Mouse (Mus musculus) forebrain, embryonic 13.5 days (tissue): ENCODE measurements around the gene Zswim7. TPM values are rescaled to one million over a fixed set of nuclear protein-coding genes. Genes with fewer than 3 reads are reported as not detected.
A peak's percentile ranks its signal among the peaks of the same experiment; 100 is the strongest.

ENCODE experiments used
- ATAC-seq: fragments of 200-750 bp; cut with Nextera tagmentation; 2 replicates; pipeline ENCODE4 v1.8.0; 2017
- H3K27ac ChIP-seq: fragments of 300-500 bp; sonication (generic); 2 replicates; pipeline ENCODE4 v1.5.1; 2015; ENCODE audit warnings: inconsistent platforms, mild to moderate bottlenecking, moderate library complexity
- H3K27me3 ChIP-seq: fragments of 300-500 bp; sonication (generic); 2 replicates; pipeline ENCODE4 v1.6.1; 2015; ENCODE audit warnings: mild to moderate bottlenecking, inconsistent platforms
- H3K36me3 ChIP-seq: fragments of 300-500 bp; sonication (generic); 2 replicates; pipeline ENCODE4 v1.6.1; 2015; ENCODE audit warnings: mild to moderate bottlenecking, inconsistent platforms; ENCODE audit not compliant: poor library complexity, severe bottlenecking
- H3K4me1 ChIP-seq: fragments of 300-500 bp; sonication (generic); 2 replicates; pipeline ENCODE4 v1.6.1; 2015; ENCODE audit warnings: inconsistent platforms
- H3K4me2 ChIP-seq: fragments of 300-500 bp; sonication (generic); 2 replicates; pipeline ENCODE4 v1.6.1; 2015; ENCODE audit warnings: inconsistent platforms, mild to moderate bottlenecking, moderate library complexity
- H3K4me3 ChIP-seq: fragments of 300-500 bp; sonication (generic); 2 replicates; pipeline ENCODE4 v1.5.1; 2015; ENCODE audit warnings: mild to moderate bottlenecking, inconsistent platforms
- H3K9ac ChIP-seq: fragments of 300-500 bp; sonication (generic); 2 replicates; pipeline ENCODE4 v1.6.1; 2015; ENCODE audit warnings: mild to moderate bottlenecking, inconsistent platforms
- H3K9me3 ChIP-seq: fragments of 300-500 bp; sonication (generic); replicated peaks from 2 replicates; pipeline ENCODE4 v1.6.1; 2016; ENCODE audit warnings: inconsistent platforms
- WGBS: fragments of 180-500 bp; shearing (Covaris S2); methylation state at CpG from one replicate; pipeline ENCODE4 v1.1.7; 2015; 5-methylcytosine and 5-hydroxymethylcytosine counted together
- polyA plus RNA-seq: library from polyadenylated mRNA; unstranded; fragments of >200 nt; fragmentation: Nextera tagmentation; extraction: Ambion mirVana; gene quantifications from 2 replicates; pipeline ENCODE4 v1.2.1, GENCODE M21; 2015

Gene Zswim7
- polyA plus RNA-seq, 1 experiment from 2014 or later = 11.2 TPM

DNA sequence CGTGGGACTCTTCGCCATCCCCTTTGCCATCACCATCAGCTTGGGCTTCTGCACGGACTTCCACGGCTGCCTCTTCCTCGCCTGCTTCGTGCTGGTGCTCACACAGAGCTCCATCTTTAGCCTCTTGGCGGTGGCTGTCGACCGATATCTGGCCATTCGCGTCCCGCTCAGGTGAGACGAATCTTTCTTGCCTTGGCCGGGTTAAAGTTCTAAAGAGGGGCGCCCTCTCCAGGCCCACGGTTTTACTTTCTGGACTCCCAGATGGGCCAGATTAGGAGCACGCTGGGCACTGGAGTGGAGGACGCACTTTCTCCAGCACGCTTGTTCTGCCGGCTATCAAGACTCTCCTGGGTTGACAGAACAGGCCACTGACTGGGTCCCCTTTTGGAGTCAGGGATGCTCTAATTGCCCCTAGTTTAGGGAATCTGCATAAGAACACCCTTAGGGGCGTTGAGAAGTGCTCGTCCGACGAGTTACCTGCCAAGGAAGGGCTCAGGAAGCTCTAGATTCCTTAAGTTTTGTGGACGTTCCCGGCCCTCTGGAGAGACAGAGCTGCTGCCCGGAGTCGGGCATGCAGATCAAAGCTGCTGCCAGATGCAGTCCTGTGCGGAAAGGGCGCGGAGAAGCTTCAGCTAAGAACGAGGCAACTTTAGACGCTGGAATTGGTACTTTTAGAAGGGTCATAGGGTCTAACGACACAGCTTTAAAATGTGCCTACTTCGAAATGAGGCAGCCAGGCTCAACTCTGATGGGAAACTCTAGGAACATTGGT, 31.7 kb downstream of the Zswim7 start:
- ATAC-seq = peak; percentile 19; the same call in 1 of the 2 replicates
- Histone ChIP-seq H3K4me1 (peaks cover 20% of the 10 kb centered on the region), H3K9me3 (no peaks in the 10 kb centered on the region; the same call in 1 of the 2 replicates), H3K27me3 (peaks cover 48% of the 10 kb centered on the region), H3K4me2 (peak overlapping the region; percentile 100), H3K4me3 (peak overlapping the region; percentile 62), H3K36me3 (no peaks in the 10 kb centered on the region), H3K9ac (peak overlapping the region; percentile 66), H3K27ac (no peak overlapping the region)
- 3% methylated on average over 35 of the region's 35 CpGs for WGBS

DNA sequence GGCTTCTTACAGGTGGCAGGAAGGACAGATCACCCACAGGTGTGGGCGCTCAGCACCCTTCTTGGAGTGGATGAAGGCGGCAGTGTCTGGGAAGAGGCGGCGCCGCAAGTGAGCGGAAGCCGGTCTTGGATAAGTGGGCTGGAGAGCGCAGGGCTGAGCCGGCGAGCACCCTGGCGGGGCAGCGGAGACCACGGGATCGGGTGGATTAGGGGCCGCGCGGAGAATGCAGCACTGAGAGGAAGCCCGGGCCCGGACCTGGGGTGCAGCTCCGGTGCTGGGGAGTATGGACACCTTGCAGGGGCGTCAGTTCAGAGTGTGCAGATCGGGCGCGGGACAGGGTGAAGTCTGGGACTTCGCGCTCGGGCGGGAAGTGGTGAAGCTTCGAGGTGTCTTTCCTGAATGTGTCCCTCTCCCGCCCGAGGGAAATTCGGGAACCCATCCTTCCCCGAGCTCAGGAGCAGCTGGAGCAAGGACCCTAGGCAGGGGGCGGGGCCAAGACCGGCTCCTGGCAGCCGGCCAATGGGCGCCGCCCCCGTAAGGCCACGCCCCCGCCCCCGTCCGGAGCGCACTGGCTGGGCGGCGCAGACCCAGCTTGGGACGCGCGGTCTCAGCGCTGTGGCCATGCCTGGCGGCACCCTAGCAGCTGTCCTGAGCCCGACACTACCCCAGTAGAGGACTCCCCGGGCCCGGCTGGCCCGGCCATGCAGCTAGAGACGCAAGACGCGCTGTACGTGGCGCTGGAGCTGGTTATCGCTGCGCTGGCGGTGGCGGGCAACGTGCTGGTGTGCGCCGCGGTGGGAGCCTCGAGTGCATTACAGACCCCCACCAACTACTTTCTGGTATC, 32.6 kb downstream of the Zswim7 start, which contains the start of gene Adora2b:
Gene Adora2b (plus strand): TSS at position 584 of the 844 bp plus-strand sequence.
- H3K4me2 ChIP-seq = peak within 1 kb of the TSS; percentile 100
- H3K9ac ChIP-seq = peak within 1 kb of the TSS; percentile 66
- peaks cover 20% of the 10 kb centered on the region for H3K4me1 ChIP-seq
- ATAC-seq = peak; percentile 94
- peaks cover 48% of the 10 kb centered on the region for H3K27me3 ChIP-seq
- no peak within 1 kb of the TSS for H3K27ac ChIP-seq
- under 1% methylated on average over 69 of the region's 69 CpGs for WGBS
- H3K36me3 ChIP-seq = no peaks in the 10 kb centered on the region
- peak within 1 kb of the TSS; percentile 62 for H3K4me3 ChIP-seq
- H3K9me3 ChIP-seq = no peaks in the 10 kb centered on the region; the same call in 1 of the 2 replicates

DNA sequence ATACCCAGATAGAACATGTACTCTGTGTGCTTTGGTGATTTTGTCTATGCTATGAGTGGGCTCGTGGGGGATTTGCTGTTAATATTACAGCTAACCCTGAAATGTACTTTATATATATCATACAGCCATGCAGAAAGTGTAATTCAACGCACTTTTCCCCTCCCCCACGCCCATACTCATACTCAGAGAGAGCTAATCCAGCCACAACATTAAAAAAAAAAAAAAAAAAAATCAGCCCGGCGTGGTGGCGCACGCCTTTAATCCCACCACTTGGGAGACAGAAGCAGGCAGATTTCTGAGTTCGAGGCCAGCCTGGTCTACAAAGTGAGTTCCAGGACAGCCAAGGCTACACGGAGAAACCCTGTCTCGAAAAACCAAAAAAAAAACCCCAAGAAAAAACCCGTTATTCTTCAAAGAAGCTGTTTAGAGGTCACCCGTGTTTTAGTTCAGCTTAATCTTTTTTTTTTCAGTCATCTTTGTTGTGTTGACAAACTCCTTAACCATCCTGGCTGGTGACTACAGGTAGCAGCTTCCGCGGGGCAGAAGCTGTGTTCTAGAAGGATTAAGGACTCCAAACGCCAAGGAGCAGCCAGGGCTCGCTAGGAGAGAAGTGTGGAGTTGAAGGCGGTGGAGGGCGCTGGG, 33.3 kb downstream of the Zswim7 start:
- Histone ChIP-seq H3K4me3 (peak overlapping the region; percentile 62), H3K4me2 (peak overlapping the region; percentile 100), H3K27me3 (peaks cover 47% of the 10 kb centered on the region), H3K36me3 (no peaks in the 10 kb centered on the region), H3K4me1 (peaks cover 20% of the 10 kb centered on the region), H3K9me3 (no peaks in the 10 kb centered on the region; the same call in 1 of the 2 replicates), H3K9ac (peak overlapping the region; percentile 66), H3K27ac (no peak overlapping the region)
- WGBS = 38% methylated on average over 18 of the region's 18 CpGs
- no peak for ATAC-seq

DNA sequence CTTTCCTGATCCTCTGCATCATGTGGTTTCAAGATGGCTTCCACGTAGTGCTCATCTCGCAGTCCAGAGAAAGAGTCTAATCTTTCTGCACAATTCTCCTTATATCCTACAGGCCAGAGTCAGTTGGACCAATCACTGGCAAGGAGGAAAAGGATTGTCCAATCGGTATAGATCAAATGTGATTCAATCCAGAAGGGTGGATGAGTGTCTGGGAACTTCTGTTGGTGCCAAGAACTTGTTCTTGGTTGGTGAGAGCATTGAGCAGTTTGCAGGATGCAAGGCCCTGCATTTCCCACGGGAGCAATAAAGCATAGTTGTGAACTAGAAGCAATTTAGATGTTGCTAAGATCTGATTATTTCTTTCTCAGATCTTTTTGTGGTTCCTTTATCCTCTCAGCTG, 36.7 kb downstream of the Zswim7 start:
- H3K36me3 ChIP-seq = no peaks in the 10 kb centered on the region
- peaks cover 13% of the 10 kb centered on the region for H3K4me1 ChIP-seq
- 89% methylated on average over 4 of the region's 4 CpGs for WGBS
- H3K4me2 ChIP-seq = no peak overlapping the region
- no peaks in the 10 kb centered on the region; the same call in 1 of the 2 replicates for H3K9me3 ChIP-seq
- ATAC-seq = no peak
- H3K4me3 ChIP-seq = no peak overlapping the region
- no peak overlapping the region for H3K9ac ChIP-seq
- H3K27ac ChIP-seq = no peak overlapping the region
- peaks cover 22% of the 10 kb centered on the region for H3K27me3 ChIP-seq

DNA sequence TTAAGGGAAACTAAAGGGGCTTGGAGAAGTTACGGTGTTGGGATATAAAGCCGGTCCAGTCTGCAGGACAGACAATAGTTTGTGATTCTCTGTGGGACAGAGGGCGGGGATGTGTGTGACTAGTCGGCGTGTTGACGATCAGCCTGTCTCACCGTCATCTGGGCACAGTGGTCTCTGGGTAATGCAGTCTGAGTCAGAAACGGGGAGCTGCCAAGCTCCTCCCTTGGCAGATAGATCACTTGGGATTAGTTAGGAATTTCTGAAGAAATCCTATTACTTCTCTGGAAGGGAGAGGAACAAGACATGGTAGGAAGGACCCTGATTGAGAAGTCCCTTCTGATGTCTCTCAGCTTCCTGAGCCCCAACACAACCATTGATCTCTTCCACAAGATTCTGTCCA, 37.3 kb downstream of the Zswim7 start:
- H3K9ac ChIP-seq = no peak overlapping the region
- no peak overlapping the region for H3K4me2 ChIP-seq
- ATAC-seq = no peak
- H3K27ac ChIP-seq = no peak overlapping the region
- no peaks in the 10 kb centered on the region; the same call in 1 of the 2 replicates for H3K9me3 ChIP-seq
- H3K36me3 ChIP-seq = no peaks in the 10 kb centered on the region
- 90% methylated on average over 8 of the region's 8 CpGs for WGBS
- no peak overlapping the region for H3K4me3 ChIP-seq
- H3K27me3 ChIP-seq = peaks cover 16% of the 10 kb centered on the region
- H3K4me1 ChIP-seq = peaks cover 7% of the 10 kb centered on the region

DNA sequence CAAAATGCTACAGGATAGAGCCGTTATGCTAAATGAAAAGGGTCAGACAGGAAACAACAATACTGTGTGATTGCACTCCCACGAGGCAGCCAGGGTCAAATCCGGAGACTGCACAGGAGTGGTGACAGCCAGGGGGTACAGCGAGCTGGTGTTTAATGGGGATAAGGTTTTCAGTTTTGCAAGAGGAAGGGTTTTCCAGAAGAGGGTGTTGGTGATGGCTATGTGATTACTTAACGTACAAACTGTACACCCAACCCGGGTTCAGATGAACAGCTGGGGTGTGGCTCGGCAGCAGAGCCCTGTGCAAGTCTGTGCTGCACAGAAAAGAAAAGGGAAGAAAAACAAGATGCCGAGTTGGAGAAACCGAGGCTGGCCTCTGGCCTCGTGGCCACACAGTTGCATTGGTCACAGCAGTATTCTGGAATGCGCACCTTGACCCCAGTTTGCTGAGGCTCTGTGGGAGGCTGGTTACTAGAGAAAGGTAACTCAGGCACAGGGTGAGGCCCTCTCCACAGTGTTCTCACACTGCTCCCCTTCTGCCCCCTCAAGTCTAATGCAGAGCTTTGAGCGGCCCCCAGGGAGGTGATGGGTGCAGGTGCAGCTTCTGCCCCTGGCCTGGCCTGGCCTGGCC, 40.4 kb downstream of the Zswim7 start:
- Histone ChIP-seq H3K4me2 (no peak overlapping the region), H3K4me1 (no peaks in the 10 kb centered on the region), H3K4me3 (no peak overlapping the region), H3K9me3 (no peaks in the 10 kb centered on the region; the same call in 1 of the 2 replicates), H3K27ac (no peak overlapping the region), H3K27me3 (no peaks in the 10 kb centered on the region), H3K9ac (no peak overlapping the region), H3K36me3 (no peaks in the 10 kb centered on the region)
- WGBS = 87% methylated on average over 12 of the region's 12 CpGs
- ATAC-seq = no peak

DNA sequence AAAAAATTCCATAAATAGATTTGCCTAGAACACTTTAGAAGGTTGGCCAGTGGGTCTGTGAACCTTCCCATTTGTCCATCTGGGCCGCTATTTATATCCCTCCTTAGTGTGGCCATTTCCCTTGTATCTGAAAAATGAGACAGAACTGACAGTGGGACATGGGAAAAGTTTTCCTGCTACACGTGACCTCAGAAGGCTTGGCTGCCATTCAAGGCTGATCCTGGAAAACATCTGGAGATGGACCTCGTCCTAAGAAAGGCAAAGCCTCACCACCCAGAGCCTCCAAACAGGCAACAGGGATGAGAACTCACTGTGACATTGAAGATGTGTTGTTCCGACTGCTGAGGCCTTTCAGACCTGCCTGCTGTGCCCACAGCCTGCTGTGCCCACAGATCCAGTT, 56.4 kb downstream of the Zswim7 start:
- WGBS = 78% methylated on average over 4 of the region's 4 CpGs
- no peak for ATAC-seq
- H3K27ac ChIP-seq = no peak overlapping the region

DNA sequence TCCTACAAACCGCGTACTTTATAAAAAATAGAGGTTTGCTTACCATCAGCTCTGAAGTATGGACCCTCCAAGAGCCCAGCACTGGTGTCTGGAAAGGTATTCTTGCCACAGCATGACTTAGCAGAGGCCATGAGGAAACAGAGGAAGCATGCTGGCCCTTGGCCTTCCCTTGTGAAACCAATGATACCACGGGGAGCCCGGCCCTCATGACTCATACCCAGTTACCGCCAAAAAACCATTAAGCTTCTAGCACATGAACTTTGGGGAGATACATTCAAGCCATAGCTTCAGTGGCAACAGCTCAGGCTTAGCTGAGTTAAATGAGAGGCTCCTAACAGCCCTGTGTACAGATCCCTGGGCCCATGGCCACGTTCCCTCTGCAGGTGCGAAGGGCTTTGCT, 57.2 kb downstream of the Zswim7 start:
- Histone ChIP-seq H3K4me3 (no peak overlapping the region), H3K27ac (no peak overlapping the region), H3K9ac (no peak overlapping the region), H3K27me3 (no peaks in the 10 kb centered on the region), H3K4me2 (no peak overlapping the region), H3K4me1 (no peaks in the 10 kb centered on the region), H3K36me3 (peaks cover 13% of the 10 kb centered on the region; the same call in 1 of the 2 replicates), H3K9me3 (no peaks in the 10 kb centered on the region)
- ATAC-seq = no peak
- 97% methylated on average over 7 of the region's 7 CpGs for WGBS

More for the DNA sequence above, 56.4 kb downstream of the Zswim7 start:
- H3K9ac ChIP-seq = no peak overlapping the region
- peaks cover 7% of the 10 kb centered on the region; the same call in 1 of the 2 replicates for H3K36me3 ChIP-seq
- H3K4me3 ChIP-seq = no peak overlapping the region
- no peak overlapping the region for H3K4me2 ChIP-seq
- no peaks in the 10 kb centered on the region for H3K4me1 ChIP-seq
- H3K27me3 ChIP-seq = no peaks in the 10 kb centered on the region
- H3K9me3 ChIP-seq = no peaks in the 10 kb centered on the region

DNA sequence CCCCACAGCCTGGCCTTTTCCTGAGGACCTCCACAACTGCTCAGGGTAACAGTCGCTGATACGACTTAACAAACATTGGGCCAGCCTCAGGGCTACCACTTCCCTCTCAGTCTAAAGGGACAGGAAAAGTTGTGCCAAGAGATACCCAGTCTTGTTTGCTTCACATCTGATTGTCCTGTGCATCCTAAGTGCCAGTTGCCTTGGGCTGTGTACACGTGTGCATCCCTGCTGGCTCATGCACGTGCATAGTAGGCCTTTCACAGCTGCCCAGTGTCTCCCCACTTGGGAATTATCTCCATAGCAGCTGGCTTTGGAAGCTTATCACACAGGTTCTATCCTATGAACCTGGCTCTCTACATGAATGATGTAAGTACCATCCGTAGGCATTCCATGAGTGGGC, 57.8 kb downstream of the Zswim7 start:
- Histone ChIP-seq H3K4me3 (no peak overlapping the region), H3K36me3 (peaks cover 13% of the 10 kb centered on the region; the same call in 1 of the 2 replicates), H3K27ac (no peak overlapping the region), H3K27me3 (no peaks in the 10 kb centered on the region), H3K4me2 (no peak overlapping the region), H3K4me1 (no peaks in the 10 kb centered on the region), H3K9me3 (no peaks in the 10 kb centered on the region), H3K9ac (no peak overlapping the region)
- ATAC-seq = no peak
- WGBS = 93% methylated on average over 5 of the region's 5 CpGs

DNA sequence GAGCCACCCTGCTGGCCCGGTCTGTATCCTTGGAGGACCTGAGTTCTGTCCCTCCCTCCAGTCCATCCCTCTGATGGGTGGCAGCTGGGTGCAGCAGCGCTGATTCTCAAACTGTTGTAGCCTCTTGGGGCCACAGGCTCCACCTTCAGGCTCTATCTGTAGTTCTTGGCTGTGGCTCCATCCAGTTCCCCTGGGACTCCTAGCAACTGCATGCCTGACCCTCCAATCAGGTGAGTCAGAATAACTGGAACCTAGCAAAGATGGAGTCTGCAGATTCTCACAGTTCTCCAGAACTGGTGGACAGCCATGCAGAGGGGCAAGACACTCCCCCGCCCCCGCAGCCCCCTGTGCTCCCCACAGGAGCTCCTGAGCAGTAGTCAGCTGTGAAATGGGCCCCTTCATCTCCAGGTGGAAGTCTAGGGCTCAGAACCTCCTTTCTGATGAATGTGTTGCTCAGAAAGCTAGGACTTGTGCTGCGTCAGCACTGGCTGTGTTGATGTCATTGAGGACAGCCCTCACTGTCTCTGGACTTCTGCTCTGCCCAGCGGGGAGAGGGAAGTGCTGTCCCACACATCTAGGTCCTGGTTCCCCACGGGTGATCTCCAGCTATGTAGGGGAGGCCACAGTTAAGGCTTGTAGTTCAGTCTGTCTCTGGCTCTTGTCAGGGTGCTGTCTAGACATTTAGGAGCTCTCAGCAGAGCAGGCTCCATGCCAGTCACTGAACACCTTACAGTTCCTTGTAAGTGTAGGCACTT, 60.2 kb downstream of the Zswim7 start:
- Histone ChIP-seq H3K4me2 (no peak overlapping the region), H3K4me3 (no peak overlapping the region), H3K36me3 (peaks cover 13% of the 10 kb centered on the region; the same call in 1 of the 2 replicates), H3K9me3 (no peaks in the 10 kb centered on the region), H3K27me3 (no peaks in the 10 kb centered on the region), H3K4me1 (peaks cover 5% of the 10 kb centered on the region; the same call in 1 of the 2 replicates), H3K27ac (no peak overlapping the region), H3K9ac (no peak overlapping the region)
- ATAC-seq = no peak
- 80% methylated on average over 7 of the region's 7 CpGs for WGBS

DNA sequence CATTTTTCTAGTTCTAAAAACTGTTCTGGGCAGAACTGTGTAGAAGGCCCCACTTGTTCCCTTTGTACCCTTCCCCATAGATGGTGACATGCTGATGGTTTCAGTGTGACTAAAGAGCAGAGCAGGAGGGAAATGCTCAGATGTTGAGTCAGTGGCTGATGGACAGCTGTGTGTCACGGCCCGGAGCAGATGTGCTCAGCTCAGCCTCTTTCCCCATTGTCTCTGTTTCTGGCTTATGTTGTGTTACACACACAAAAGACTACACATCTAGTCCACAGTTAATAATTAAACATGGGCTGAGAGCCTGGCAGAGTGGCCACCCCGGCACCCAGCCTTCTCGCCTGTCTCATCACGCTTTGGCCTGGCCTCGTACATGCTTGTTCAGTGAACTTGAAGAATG, 63.4 kb downstream of the Zswim7 start:
- no peaks in the 10 kb centered on the region for H3K9me3 ChIP-seq
- ATAC-seq = no peak
- 59% methylated on average over 6 of the region's 6 CpGs for WGBS
- no peaks in the 10 kb centered on the region for H3K27me3 ChIP-seq
- no peak overlapping the region for H3K4me3 ChIP-seq
- no peak overlapping the region for H3K9ac ChIP-seq
- H3K4me2 ChIP-seq = no peak overlapping the region
- H3K4me1 ChIP-seq = peaks cover 5% of the 10 kb centered on the region; the same call in 1 of the 2 replicates
- no peak overlapping the region; the same call in 1 of the 2 replicates for H3K27ac ChIP-seq
- H3K36me3 ChIP-seq = peaks cover 13% of the 10 kb centered on the region; the same call in 1 of the 2 replicates
